Comparison of ENCODE assay signal across 26 mouse cellular contexts in genomic region chr7:45564811-45565210, GRCm38 (mm10). TPM values are rescaled to one million over a fixed set of nuclear protein-coding genes. Genes with fewer than 3 reads are reported as not detected.
"Had no signal": no experiment of that assay in that cellular context is flagged by ENCODE, and none has a peak within 500 bp of the region (broad histone marks: within the 10 kb centered on the region; RNA-seq: fewer than 3 reads in every experiment).

No protein-coding gene starts in this region.

- H3K4me2 ChIP-seq: limb, embryonic 13.5 days; liver, embryonic 12.5 days; liver, embryonic 15.5 days; lung, embryonic 15.5 days; midbrain, embryonic 13.5 days had no signal

- ATAC-seq: liver, embryonic 12.5 days; midbrain, embryonic 13.5 days; midbrain, embryonic 16.5 days had no signal

- H3K36me3 ChIP-seq: limb, embryonic 10.5 days; limb, embryonic 13.5 days; liver, embryonic 15.5 days; lung, embryonic 15.5 days; midbrain, embryonic 10.5 days; midbrain, embryonic 13.5 days had no signal

- H3K27me3 ChIP-seq: limb, embryonic 13.5 days; liver, embryonic 12.5 days; liver, embryonic 15.5 days; lung, embryonic 15.5 days; megakaryocyte, embryonic 14.5 days; midbrain, embryonic 13.5 days had no signal

- H3K27ac ChIP-seq: kidney, postnatal 0 days; layer of hippocampus, adult 2 months; limb, embryonic 10.5 days; limb, embryonic 13.5 days; liver, embryonic 12.5 days; liver, embryonic 15.5 days; lung, embryonic 15.5 days; midbrain, embryonic 10.5 days; midbrain, embryonic 13.5 days had no signal

- H3K9me3 ChIP-seq: limb, embryonic 10.5 days; limb, embryonic 13.5 days; liver, embryonic 12.5 days; liver, embryonic 15.5 days; lung, embryonic 15.5 days; megakaryocyte, embryonic 14.5 days; midbrain, embryonic 10.5 days; midbrain, embryonic 13.5 days had no signal

- H3K4me3 ChIP-seq: layer of hippocampus, adult 2 months; limb, embryonic 10.5 days; limb, embryonic 13.5 days; liver, embryonic 12.5 days; liver, embryonic 15.5 days; lung, embryonic 15.5 days; megakaryocyte, embryonic 14.5 days; midbrain, embryonic 10.5 days; midbrain, embryonic 13.5 days had no signal

- H3K9ac ChIP-seq: limb, embryonic 13.5 days; liver, embryonic 12.5 days; liver, embryonic 15.5 days; lung, embryonic 15.5 days; midbrain, embryonic 13.5 days had no signal

- DNase-seq: layer of hippocampus, adult 9-11 months; liver; lung, adult 18-20 months; lung, postnatal 10 days; lung, postnatal 36 days; right cerebral cortex, postnatal 14 days; right cerebral cortex, postnatal 4 days; thymus, adult 2 months; thymus, postnatal 14 days; thymus, postnatal 4 days had no signal

RNA-seq across cellular contexts. Expression of gene Hsd17b14, which starts 10.1 kb away (rescaled TPM):
- total RNA-seq: layer of hippocampus, adult 2 months had no signal

RNA-seq across cellular contexts. Expression of gene Fgf21, which starts 50.5 kb away (rescaled TPM):
- total RNA-seq: layer of hippocampus, adult 2 months; layer of hippocampus, postnatal 25 days; left cerebral cortex, adult 18-20 months; left cerebral cortex, postnatal 25 days had no signal
- polyA plus RNA-seq: limb, embryonic 10.5 days; liver, embryonic 12.5 days; liver, embryonic 15.5 days; midbrain, embryonic 10.5 days; midbrain, embryonic 16.5 days; neural tube, embryonic 11.5 days; neural tube, embryonic 14.5 days had no signal
